Mouse (Mus musculus) C2C12 (cell line): ENCODE results near the gene Rpl3. TPM values are rescaled to one million over a fixed set of nuclear protein-coding genes. Genes with fewer than 3 reads are reported as not detected.
A peak's percentile ranks its signal among the peaks of the same experiment; 100 is the strongest.

ENCODE experiments used
- H3K27me3 ChIP-seq: one replicate; pipeline ENCODE4 v1.6.1; 2011; ENCODE audit not compliant: control insufficient read depth, insufficient read depth, insufficient read length
- H3K36me3 ChIP-seq: one replicate; pipeline ENCODE4 v1.6.1; 2011; ENCODE audit not compliant: control insufficient read depth, insufficient read depth
- H3K4me3 ChIP-seq: one replicate; pipeline ENCODE4 v1.5.1; 2011; ENCODE audit warnings: mild to moderate bottlenecking, control low read depth; ENCODE audit not compliant: poor library complexity, insufficient read depth, severe bottlenecking
- H3K79me2 ChIP-seq: one replicate; pipeline ENCODE4 v1.6.1; 2011; ENCODE audit not compliant: control insufficient read depth, insufficient read depth
- H3K79me3 ChIP-seq: one replicate; pipeline ENCODE4 v1.6.1; 2011; ENCODE audit warnings: low read depth, control low read depth
- H3ac ChIP-seq: one replicate; pipeline ENCODE3; 2011; ENCODE audit warnings: low read depth; ENCODE audit not compliant: control insufficient read depth, insufficient read length
- CEBPB ChIP-seq: IDR thresholded peaks from one replicate; pipeline ENCODE4 v1.6.1; 2011; ENCODE audit warnings: low read depth, mild to moderate bottlenecking, control low read depth, moderate library complexity
- CTCF ChIP-seq: IDR thresholded peaks from one replicate; pipeline ENCODE4 v1.5.1; 2011; ENCODE audit not compliant: control insufficient read depth, insufficient read depth, insufficient read length
- FOSL1 ChIP-seq: IDR thresholded peaks from one replicate; pipeline ENCODE4 v1.8.0; 2011; ENCODE audit warnings: mild to moderate bottlenecking, low read length; ENCODE audit not compliant: poor library complexity, insufficient read depth, severe bottlenecking
- MAX ChIP-seq: IDR thresholded peaks from one replicate; pipeline ENCODE4 v1.6.1; 2011; ENCODE audit warnings: mild to moderate bottlenecking, control low read depth
- MYOD1 ChIP-seq: IDR thresholded peaks from one replicate; pipeline ENCODE4 v1.6.1; 2011; ENCODE audit warnings: low read depth; ENCODE audit not compliant: control insufficient read depth, insufficient read length
- MYOG ChIP-seq: IDR thresholded peaks from one replicate; pipeline ENCODE4 v1.6.1; 2011; ENCODE audit not compliant: control insufficient read depth, insufficient read length; ENCODE audit errors: extremely low read depth
- USF1 ChIP-seq: IDR thresholded peaks from one replicate; pipeline ENCODE4 v1.6.1; 2011; ENCODE audit warnings: low read depth, mild to moderate bottlenecking, control low read depth, moderate library complexity
- long read RNA-seq, 2 experiments: library from polyadenylated mRNA; unstranded; transcript quantifications; one replicate each; pipeline ENCODE4 v2.0.0; 2019 to 2020
- polyA plus RNA-seq: library from polyadenylated mRNA; unstranded; fragments of >200 nt; fragmentation: generic; extraction: Trizol; gene quantifications from one replicate; pipeline ENCODE4 v1.2.1, GENCODE M21; 2012; ENCODE audit warnings: missing spikeins

The Rpl3 gene
- 1,181 TPM for polyA plus RNA-seq
- long read RNA-seq, experiment 1, transcript Rpl3-201 (10 exons, 1,351 nt), result major isoform, 23 of 117 reads
- long read RNA-seq, experiment 1, transcript Rpl3-204 (9 exons, 1,877 nt), result minor isoform, 7 of 117 reads
- long read RNA-seq, experiment 1, partial matches to known transcripts, result 45 of 117 reads
- long read RNA-seq, experiment 1, other reads (novel, unspliced or antisense), result 41 of 117 reads
- long read RNA-seq, experiment 2, transcript Rpl3-201 (10 exons, 1,351 nt), result minor isoform, 14 of 182 reads
- long read RNA-seq, experiment 2, transcript Rpl3-204 (9 exons, 1,877 nt), result major isoform, 25 of 182 reads
- long read RNA-seq, experiment 2, partial matches to known transcripts, result 14 of 182 reads
- long read RNA-seq, experiment 2, other reads (novel, unspliced or antisense), result 128 of 182 reads

GRCm38 (mm10) chr15:80091121-80091955 lies at the start of gene Rpl3, which contains the start of gene Syngr1:
TSS of gene Rpl3 (minus strand) at chr15:80091868.
TSS of gene Syngr1 (plus strand) at chr15:80091334.
- H3K4me3 ChIP-seq, result peak within 1 kb of the TSS; percentile 27
- H3ac ChIP-seq, result peak within 1 kb of the TSS; percentile 58
- H3K79me2 ChIP-seq, result no peaks in the 10 kb centered on the region
- H3K36me3 ChIP-seq, result no peaks in the 10 kb centered on the region
- TF ChIP-seq USF1, result no peak
- no peak for TF ChIP-seq CEBPB
- TF ChIP-seq CTCF, result peak; percentile 97
- peak; percentile 45 for TF ChIP-seq MYOD1
- TF ChIP-seq MAX, result no peak
- TF ChIP-seq FOSL1, result no peak
- H3K79me3 ChIP-seq, result no peaks in the 10 kb centered on the region
- no peaks in the 10 kb centered on the region for H3K27me3 ChIP-seq

- H3K27me3 ChIP-seq, result no peaks in the 10 kb centered on the region
- H3K4me3 ChIP-seq, result no peak overlapping the region
- TF ChIP-seq USF1 (no peak), MYOD1 (no peak), MAX (no peak), MYOG (no peak), CEBPB (no peak), CTCF (no peak), FOSL1 (no peak)
- no peak overlapping the region for H3ac ChIP-seq
- H3K79me3 ChIP-seq, result peaks cover 74% of the 10 kb centered on the region
- H3K79me2 ChIP-seq, result peaks cover 94% of the 10 kb centered on the region
- H3K36me3 ChIP-seq, result peaks cover 71% of the 10 kb centered on the region
These were observed 49.2 kb upstream of the Rpl3 start for GRCm38 (mm10) chr15:80140878-80141277.

- peaks cover 70% of the 10 kb centered on the region for H3K36me3 ChIP-seq
These were observed 48.6 kb upstream of the Rpl3 start for GRCm38 (mm10) chr15:80140302-80140701.

GRCm38 (mm10) chr15:80137945-80138791 lies 46.5 kb upstream of the Rpl3 start:
- H3K79me3 ChIP-seq, result peaks cover 92% of the 10 kb centered on the region
- H3K4me3 ChIP-seq, result no peak overlapping the region
- peak; percentile 42 for TF ChIP-seq MYOD1
- TF ChIP-seq FOSL1, result peak; percentile 48
- TF ChIP-seq CEBPB, result no peak
- peaks cover 49% of the 10 kb centered on the region for H3K36me3 ChIP-seq
- no peaks in the 10 kb centered on the region for H3K27me3 ChIP-seq
- H3ac ChIP-seq, result no peak overlapping the region
- peaks cover 100% of the 10 kb centered on the region for H3K79me2 ChIP-seq

More at GRCm38 (mm10) chr15:80140302-80140701, 48.6 kb upstream of the Rpl3 start:
- Histone ChIP-seq H3K79me3 (peaks cover 79% of the 10 kb centered on the region), H3ac (no peak overlapping the region), H3K79me2 (peaks cover 99% of the 10 kb centered on the region), H3K4me3 (no peak overlapping the region), H3K27me3 (no peaks in the 10 kb centered on the region)
- no peak for TF ChIP-seq MYOD1
- no peak for TF ChIP-seq MAX
- TF ChIP-seq FOSL1, result no peak
- TF ChIP-seq USF1, result no peak
- TF ChIP-seq MYOG, result no peak
- TF ChIP-seq CTCF, result no peak
- no peak for TF ChIP-seq CEBPB

GRCm38 (mm10) chr15:80136645-80137044 lies 45.0 kb upstream of the Rpl3 start:
- Histone ChIP-seq H3K4me3 (no peak overlapping the region), H3K79me3 (peaks cover 77% of the 10 kb centered on the region)

More at GRCm38 (mm10) chr15:80136645-80137044, 45.0 kb upstream of the Rpl3 start:
- Histone ChIP-seq H3K36me3 (peaks cover 35% of the 10 kb centered on the region), H3ac (no peak overlapping the region), H3K27me3 (no peaks in the 10 kb centered on the region), H3K79me2 (peaks cover 85% of the 10 kb centered on the region)
- TF ChIP-seq CTCF (no peak), MYOG (no peak), FOSL1 (no peak), USF1 (no peak), MAX (no peak), MYOD1 (no peak), CEBPB (no peak)
